Mouse (Mus musculus) spleen, adult 2 months (tissue): ENCODE results near the gene Bahcc1.

Experiments
- CTCF ChIP-seq: fragments of 200-500 bp; IDR thresholded peaks from 2 replicates; pipeline ENCODE4 v1.5.1; 2011; ENCODE audit warnings: mild to moderate bottlenecking, inconsistent platforms; ENCODE audit not compliant: insufficient read depth, insufficient read length, insufficient replicate concordance; ENCODE audit errors: extremely low read depth
- POLR2A ChIP-seq: fragments of 200-500 bp; IDR thresholded peaks from 2 replicates; pipeline ENCODE4 v1.6.1; 2011; ENCODE audit warnings: low read depth, low read length, inconsistent platforms

DNA sequence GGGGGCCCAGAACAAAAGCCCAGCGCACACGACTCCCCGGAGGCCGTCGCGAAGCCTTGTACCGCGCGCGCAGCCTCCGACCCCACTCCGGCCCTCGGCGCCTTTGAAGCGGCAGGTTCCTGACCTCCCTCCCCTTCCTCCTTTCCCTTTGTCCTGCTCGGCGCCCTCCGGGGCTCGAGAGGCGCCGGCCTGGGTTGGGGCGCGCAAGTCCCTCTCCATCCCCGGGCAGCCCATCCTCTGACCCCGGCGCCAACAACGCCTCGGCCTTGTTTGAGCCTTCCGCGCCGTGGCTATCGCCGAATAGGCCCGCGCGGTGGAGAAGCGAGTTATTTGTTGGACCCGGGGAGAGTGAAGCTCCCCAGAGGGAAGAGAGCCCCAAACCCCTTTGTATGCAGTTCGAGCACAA lies 2.0 kb downstream of the Bahcc1 start:
- TF ChIP-seq POLR2A (no peak), CTCF (no peak)
